Mouse (Mus musculus): ENCODE measurements around the gene Cdc42bpa. TPM values are rescaled to one million over a fixed set of nuclear protein-coding genes. Genes with fewer than 3 reads are reported as not detected.

The Cdc42bpa gene
- 15.1 and 15.8 TPM in 2 replicates for polyA plus RNA-seq (2015; fragmentation: Nextera tagmentation; extraction: Ambion mirVana)

DNA sequence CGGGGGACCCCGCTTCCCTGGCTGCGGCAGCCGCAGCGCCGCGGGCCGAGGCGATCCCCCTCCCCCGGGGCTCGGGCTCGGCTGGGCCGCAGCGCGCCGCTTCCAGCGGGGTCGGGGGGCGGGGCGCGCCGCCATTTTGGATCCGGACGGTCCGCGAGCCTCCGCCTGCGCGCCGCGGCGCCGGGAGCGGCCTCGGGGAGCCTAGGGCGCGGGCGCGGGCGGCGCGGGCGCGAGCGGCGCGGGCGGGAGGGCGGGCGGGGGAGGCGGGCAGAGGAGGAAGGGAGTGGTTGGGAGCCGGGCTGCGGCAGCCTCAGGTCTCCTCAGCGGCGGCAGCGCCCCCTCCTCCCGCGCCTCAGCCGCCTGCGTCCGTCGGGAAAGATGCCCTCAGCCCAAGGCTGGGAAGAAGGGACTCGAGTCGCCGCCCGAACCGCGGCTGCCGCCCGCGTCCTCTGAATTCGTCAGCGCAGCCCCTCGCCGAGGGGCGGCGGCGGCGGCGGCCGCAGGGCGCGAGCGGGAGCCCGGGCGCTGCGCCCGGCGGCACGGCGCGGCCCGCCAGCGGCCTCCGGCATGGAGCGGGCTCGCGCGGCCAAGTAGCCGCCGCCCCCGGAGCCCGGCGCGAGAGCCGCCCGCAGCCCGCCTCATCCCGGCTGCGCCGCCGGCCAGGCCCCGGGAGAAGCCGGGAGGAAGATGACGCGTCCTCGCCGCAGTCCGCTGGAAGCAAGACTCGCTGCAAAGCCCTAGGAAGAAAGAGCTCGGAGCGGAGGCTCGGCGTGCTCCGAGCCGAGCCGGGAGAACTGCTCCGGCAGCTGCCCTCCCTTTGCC lies at the start of gene Cdc42bpa:
Gene Cdc42bpa (plus strand): TSS at position 752 of the 822 bp plus-strand sequence.
- WGBS, result under 1% methylated on average over 83 of the region's 128 CpGs
- Histone ChIP-seq H3K36me3 (ENCODE audit: insufficient read depth, low read length) (no peaks in the 10 kb centered on the region), H3K4me2 (replicated peaks; ENCODE audit: low read depth, low read length) (peak within 1 kb of the TSS; percentile 76), H3K27ac (ENCODE audit: low read length) (peak within 1 kb of the TSS; percentile 98), H3K4me3 (ENCODE audit: low read length) (peak within 1 kb of the TSS; percentile 90), H3K27me3 (ENCODE audit: insufficient read depth, low read length) (no peaks in the 10 kb centered on the region), H3K9me3 (ENCODE audit: low read length) (no peaks in the 10 kb centered on the region), H3K4me1 (ENCODE audit: insufficient read depth, low read length) (peaks cover 28% of the 10 kb centered on the region), H3K9ac (replicated peaks; ENCODE audit: low read length) (peak within 1 kb of the TSS; percentile 98)
- ATAC-seq (ENCODE audit: low FRiP score, low TSS enrichment), result peak; percentile 95

DNA sequence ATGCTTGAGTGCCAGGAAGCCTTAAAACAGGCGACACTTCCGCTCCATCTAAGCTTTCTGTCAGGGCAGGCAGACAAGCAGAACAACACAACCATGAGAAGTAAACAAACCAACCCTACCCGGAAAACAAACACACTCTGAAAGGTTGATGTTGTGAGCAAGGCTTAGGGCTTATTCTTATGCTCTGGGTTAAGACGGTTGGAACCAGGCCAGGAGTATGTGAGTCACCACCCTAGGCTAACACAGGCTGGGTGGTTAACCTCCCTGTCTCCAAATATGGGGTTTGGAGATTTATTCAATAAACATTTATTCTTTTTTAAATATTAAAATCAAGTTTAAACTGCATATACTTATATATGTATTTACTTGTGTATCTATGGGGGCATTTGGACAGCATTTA lies 46.8 kb upstream of the Cdc42bpa start:
- Histone ChIP-seq H3K9ac (replicated peaks; ENCODE audit: low read length) (no peak overlapping the region), H3K27me3 (ENCODE audit: insufficient read depth, low read length) (no peaks in the 10 kb centered on the region), H3K4me3 (ENCODE audit: low read length) (no peak overlapping the region), H3K9me3 (ENCODE audit: low read length) (no peaks in the 10 kb centered on the region), H3K4me1 (ENCODE audit: insufficient read depth, low read length) (no peaks in the 10 kb centered on the region), H3K27ac (ENCODE audit: low read length) (no peak overlapping the region), H3K36me3 (ENCODE audit: insufficient read depth, low read length) (no peaks in the 10 kb centered on the region), H3K4me2 (replicated peaks; ENCODE audit: low read depth, low read length) (no peak overlapping the region)
- WGBS, result 81% methylated on average over 4 of the region's 4 CpGs
- ATAC-seq (ENCODE audit: low FRiP score, low TSS enrichment), result no peak

DNA sequence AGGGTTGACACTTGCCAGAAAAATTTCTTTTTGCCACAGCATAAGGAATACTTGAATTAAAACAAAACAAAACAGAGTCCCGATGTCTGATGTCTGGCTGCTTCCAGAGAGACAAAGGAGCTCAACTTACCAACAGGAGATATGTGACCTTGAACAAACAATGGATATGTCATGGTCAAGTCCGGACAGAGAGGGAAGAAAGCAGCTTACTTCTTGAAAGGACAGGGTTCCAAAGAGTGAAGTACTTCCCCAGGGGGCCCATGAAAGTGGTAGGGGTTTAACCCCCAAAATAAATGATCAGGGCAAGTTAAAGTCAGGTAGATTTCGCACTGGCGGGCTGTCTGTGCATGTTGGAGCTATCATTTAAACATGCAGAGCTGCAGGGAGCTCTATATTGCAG lies 43.2 kb upstream of the Cdc42bpa start:
- Histone ChIP-seq H3K9me3 (ENCODE audit: low read length) (no peaks in the 10 kb centered on the region), H3K4me2 (replicated peaks; ENCODE audit: low read depth, low read length) (no peak overlapping the region), H3K9ac (replicated peaks; ENCODE audit: low read length) (no peak overlapping the region), H3K27ac (ENCODE audit: low read length) (no peak overlapping the region), H3K4me3 (ENCODE audit: low read length) (no peak overlapping the region), H3K27me3 (ENCODE audit: insufficient read depth, low read length) (no peaks in the 10 kb centered on the region), H3K36me3 (ENCODE audit: insufficient read depth, low read length) (no peaks in the 10 kb centered on the region), H3K4me1 (ENCODE audit: insufficient read depth, low read length) (no peaks in the 10 kb centered on the region)
- 35% methylated on average over 4 of the region's 4 CpGs for WGBS
- no peak for ATAC-seq (ENCODE audit: low FRiP score, low TSS enrichment)

- H3K4me1 ChIP-seq (ENCODE audit: insufficient read depth, low read length), result no peaks in the 10 kb centered on the region
- no peak overlapping the region for H3K9ac ChIP-seq (replicated peaks; ENCODE audit: low read length)
- H3K4me3 ChIP-seq (ENCODE audit: low read length), result no peak overlapping the region
- H3K9me3 ChIP-seq (ENCODE audit: low read length), result no peaks in the 10 kb centered on the region
- H3K36me3 ChIP-seq (ENCODE audit: insufficient read depth, low read length), result no peaks in the 10 kb centered on the region
- no peak overlapping the region for H3K4me2 ChIP-seq (replicated peaks; ENCODE audit: low read depth, low read length)
- no peak for ATAC-seq (ENCODE audit: low FRiP score, low TSS enrichment)
- 68% methylated on average over 11 of the region's 11 CpGs for WGBS
- H3K27ac ChIP-seq (ENCODE audit: low read length), result no peak overlapping the region
- H3K27me3 ChIP-seq (ENCODE audit: insufficient read depth, low read length), result no peaks in the 10 kb centered on the region
Observed at GRCm38 (mm10) chr1:179917481-179917880, 42.8 kb upstream of the Cdc42bpa start.

- no peak overlapping the region for H3K4me2 ChIP-seq (replicated peaks; ENCODE audit: low read depth, low read length)
- WGBS, result 90% methylated on average over 8 of the region's 8 CpGs
- H3K36me3 ChIP-seq (ENCODE audit: insufficient read depth, low read length), result no peaks in the 10 kb centered on the region
- no peaks in the 10 kb centered on the region for H3K4me1 ChIP-seq (ENCODE audit: insufficient read depth, low read length)
- H3K9me3 ChIP-seq (ENCODE audit: low read length), result no peaks in the 10 kb centered on the region
- no peak overlapping the region for H3K27ac ChIP-seq (ENCODE audit: low read length)
- no peaks in the 10 kb centered on the region for H3K27me3 ChIP-seq (ENCODE audit: insufficient read depth, low read length)
- H3K4me3 ChIP-seq (ENCODE audit: low read length), result no peak overlapping the region
- no peak for ATAC-seq (ENCODE audit: low FRiP score, low TSS enrichment)
- no peak overlapping the region for H3K9ac ChIP-seq (replicated peaks; ENCODE audit: low read length)
Observed at GRCm38 (mm10) chr1:179919656-179920436, 40.4 kb upstream of the Cdc42bpa start.

- H3K27me3 ChIP-seq (ENCODE audit: insufficient read depth, low read length), result no peaks in the 10 kb centered on the region
- no peaks in the 10 kb centered on the region for H3K9me3 ChIP-seq (ENCODE audit: low read length)
- H3K4me1 ChIP-seq (ENCODE audit: insufficient read depth, low read length), result no peaks in the 10 kb centered on the region
- no peak overlapping the region for H3K9ac ChIP-seq (replicated peaks; ENCODE audit: low read length)
- no peak overlapping the region for H3K4me2 ChIP-seq (replicated peaks; ENCODE audit: low read depth, low read length)
- H3K4me3 ChIP-seq (ENCODE audit: low read length), result no peak overlapping the region
- H3K36me3 ChIP-seq (ENCODE audit: insufficient read depth, low read length), result no peaks in the 10 kb centered on the region
- no peak for ATAC-seq (ENCODE audit: low FRiP score, low TSS enrichment)
- WGBS, result 50% methylated on average over 10 of the region's 10 CpGs
- H3K27ac ChIP-seq (ENCODE audit: low read length), result no peak overlapping the region; the same call in 1 of the 2 replicates
Observed at GRCm38 (mm10) chr1:179923661-179924405, 36.4 kb upstream of the Cdc42bpa start.

DNA sequence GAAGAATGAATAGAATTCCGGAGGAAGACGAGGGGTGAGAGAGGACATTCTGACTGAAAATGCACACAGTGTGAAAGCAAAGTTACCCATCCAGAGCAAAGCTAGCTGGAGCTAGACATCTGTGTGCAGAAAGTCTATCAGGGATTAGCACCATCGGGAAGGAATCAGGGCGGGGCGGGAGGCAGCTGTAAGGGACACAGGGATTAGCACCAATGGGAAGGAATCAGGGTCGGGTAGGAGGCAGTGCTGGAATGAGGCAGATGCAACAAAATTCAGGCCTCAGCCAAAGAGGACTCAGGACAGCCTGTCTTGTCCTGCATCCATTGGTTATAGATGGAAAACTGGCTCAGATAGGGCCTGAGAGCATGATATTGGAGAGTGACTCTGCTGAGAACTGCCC lies 34.0 kb upstream of the Cdc42bpa start:
- Histone ChIP-seq H3K9ac (replicated peaks; ENCODE audit: low read length) (no peak overlapping the region), H3K9me3 (ENCODE audit: low read length) (no peaks in the 10 kb centered on the region), H3K27ac (ENCODE audit: low read length) (no peak overlapping the region), H3K36me3 (ENCODE audit: insufficient read depth, low read length) (no peaks in the 10 kb centered on the region), H3K4me1 (ENCODE audit: insufficient read depth, low read length) (no peaks in the 10 kb centered on the region), H3K4me3 (ENCODE audit: low read length) (no peak overlapping the region), H3K27me3 (ENCODE audit: insufficient read depth, low read length) (no peaks in the 10 kb centered on the region), H3K4me2 (replicated peaks; ENCODE audit: low read depth, low read length) (no peak overlapping the region)
- ATAC-seq (ENCODE audit: low FRiP score, low TSS enrichment), result no peak
- WGBS, result 79% methylated on average over 6 of the region's 6 CpGs

DNA sequence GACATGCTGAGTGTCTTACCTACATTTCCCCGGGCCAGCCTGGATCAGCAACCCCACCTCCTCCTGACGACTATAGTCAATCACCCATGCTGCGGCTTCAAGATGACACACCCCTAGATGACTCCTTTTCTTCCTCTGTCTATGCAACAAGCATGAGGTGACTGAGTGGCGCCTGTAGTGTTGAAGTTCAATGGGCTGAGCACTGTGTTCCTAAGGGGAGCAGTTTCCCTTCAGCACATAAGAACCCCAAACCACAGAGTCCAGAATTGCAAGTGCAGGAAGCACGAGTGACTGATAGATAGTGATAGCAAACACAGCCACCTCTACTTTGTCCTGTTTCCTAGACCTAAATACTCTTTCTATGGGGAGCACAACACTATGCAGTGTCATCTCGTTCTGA lies 33.2 kb upstream of the Cdc42bpa start:
- WGBS, result 85% methylated on average over 6 of the region's 6 CpGs
- no peak for ATAC-seq (ENCODE audit: low FRiP score, low TSS enrichment)
- no peaks in the 10 kb centered on the region for H3K36me3 ChIP-seq (ENCODE audit: insufficient read depth, low read length)
- H3K27ac ChIP-seq (ENCODE audit: low read length), result no peak overlapping the region
- no peak overlapping the region for H3K4me3 ChIP-seq (ENCODE audit: low read length)
- H3K4me1 ChIP-seq (ENCODE audit: insufficient read depth, low read length), result no peaks in the 10 kb centered on the region
- no peak overlapping the region for H3K9ac ChIP-seq (replicated peaks; ENCODE audit: low read length)
- H3K9me3 ChIP-seq (ENCODE audit: low read length), result no peaks in the 10 kb centered on the region
- no peaks in the 10 kb centered on the region for H3K27me3 ChIP-seq (ENCODE audit: insufficient read depth, low read length)
- H3K4me2 ChIP-seq (replicated peaks; ENCODE audit: low read depth, low read length), result no peak overlapping the region

GRCm38 (mm10) chr1:179928822-179929221 lies 31.4 kb upstream of the Cdc42bpa start:
- Histone ChIP-seq H3K4me2 (replicated peaks; ENCODE audit: low read depth, low read length) (no peak overlapping the region), H3K9me3 (ENCODE audit: low read length) (no peaks in the 10 kb centered on the region), H3K9ac (replicated peaks; ENCODE audit: low read length) (no peak overlapping the region), H3K4me3 (ENCODE audit: low read length) (no peak overlapping the region), H3K36me3 (ENCODE audit: insufficient read depth, low read length) (no peaks in the 10 kb centered on the region), H3K27ac (ENCODE audit: low read length) (no peak overlapping the region), H3K27me3 (ENCODE audit: insufficient read depth, low read length) (no peaks in the 10 kb centered on the region), H3K4me1 (ENCODE audit: insufficient read depth, low read length) (no peaks in the 10 kb centered on the region)
- no peak for ATAC-seq (ENCODE audit: low FRiP score, low TSS enrichment)
- 70% methylated on average over 7 of the region's 7 CpGs for WGBS

Measured in kidney, embryonic 16.5 days (tissue).